Mouse (Mus musculus): ENCODE measurements around the gene Crmp1. TPM values are rescaled to one million over a fixed set of nuclear protein-coding genes. Genes with fewer than 3 reads are reported as not detected.

Crmp1 gene
- polyA plus RNA-seq, 1 experiment = 207 TPM

- Histone ChIP-seq H3K27ac (ENCODE audit: insufficient read depth, low read length) (no peak overlapping the region), H3K27me3 (ENCODE audit: control insufficient read depth, insufficient read depth, low read length) (no peaks in the 10 kb centered on the region), H3K4me3 (replicated peaks; ENCODE audit: insufficient read depth, low read depth, low read length) (no peak overlapping the region), H3K4me1 (ENCODE audit: control insufficient read depth, insufficient read depth, low read length) (no peaks in the 10 kb centered on the region)
- no peak for DNase-seq
- no peak for TF ChIP-seq POLR2A (IDR thresholded peaks at IDR 0.05; ENCODE audit: borderline replicate concordance, insufficient read depth, low read length)
- TF ChIP-seq CTCF (IDR thresholded peaks at IDR 0.05; ENCODE audit: borderline replicate concordance, insufficient read depth, low read depth, low read length) = no peak
- 83% methylated on average over 8 of the region's 8 CpGs for WGBS
These were observed 19.4 kb upstream of the Crmp1 start for GRCm38 (mm10) chr5:37222316-37222715.

DNA sequence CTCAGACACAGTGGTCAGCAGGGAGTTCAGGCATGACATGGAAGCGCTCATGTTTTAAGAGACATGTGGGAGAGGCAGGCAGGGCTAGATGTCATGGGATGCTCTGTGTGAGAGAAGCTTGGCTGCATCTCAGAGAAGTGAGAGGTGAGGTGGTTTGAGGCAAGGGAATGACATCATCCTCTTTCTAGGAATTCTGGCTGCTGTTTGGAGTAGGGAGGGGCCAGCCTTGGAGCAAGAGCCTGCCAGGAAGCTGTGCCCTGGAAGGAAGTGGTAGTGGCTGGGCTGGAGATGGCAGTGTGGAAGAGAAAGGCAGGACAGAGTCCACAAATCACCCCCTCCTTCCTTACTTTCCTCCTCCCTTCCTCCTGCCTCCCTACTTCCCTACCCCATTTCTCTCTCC, 16.0 kb upstream of the Crmp1 start:
- no peak for TF ChIP-seq POLR2A (IDR thresholded peaks at IDR 0.05; ENCODE audit: borderline replicate concordance, insufficient read depth, low read length)
- Histone ChIP-seq H3K27ac (ENCODE audit: insufficient read depth, low read length) (no peak overlapping the region), H3K4me3 (replicated peaks; ENCODE audit: insufficient read depth, low read depth, low read length) (no peak overlapping the region), H3K27me3 (ENCODE audit: control insufficient read depth, insufficient read depth, low read length) (no peaks in the 10 kb centered on the region), H3K4me1 (ENCODE audit: control insufficient read depth, insufficient read depth, low read length) (no peaks in the 10 kb centered on the region; the same call in 1 of the 2 replicates)
- DNase-seq = no peak
- 73% methylated on average over 1 of the region's 1 CpGs for WGBS

- Histone ChIP-seq H3K4me1 (ENCODE audit: control insufficient read depth, insufficient read depth, low read length) (no peaks in the 10 kb centered on the region; the same call in 1 of the 2 replicates), H3K4me3 (replicated peaks; ENCODE audit: insufficient read depth, low read depth, low read length) (no peak overlapping the region), H3K27ac (ENCODE audit: insufficient read depth, low read length) (no peak overlapping the region), H3K27me3 (ENCODE audit: control insufficient read depth, insufficient read depth, low read length) (no peaks in the 10 kb centered on the region)
- DNase-seq = no peak
- TF ChIP-seq POLR2A (IDR thresholded peaks at IDR 0.05; ENCODE audit: borderline replicate concordance, insufficient read depth, low read length) (no peak), CTCF (IDR thresholded peaks at IDR 0.05; ENCODE audit: borderline replicate concordance, insufficient read depth, low read depth, low read length) (no peak)
- 29% methylated on average over 6 of the region's 6 CpGs for WGBS
These were observed 13.6 kb upstream of the Crmp1 start for GRCm38 (mm10) chr5:37227956-37228680.

- H3K4me3 ChIP-seq (replicated peaks; ENCODE audit: insufficient read depth, low read depth, low read length) = no peak overlapping the region
- TF ChIP-seq POLR2A (IDR thresholded peaks at IDR 0.05; ENCODE audit: borderline replicate concordance, insufficient read depth, low read length) (no peak), CTCF (IDR thresholded peaks at IDR 0.05; ENCODE audit: borderline replicate concordance, insufficient read depth, low read depth, low read length) (no peak)
- H3K27ac ChIP-seq (ENCODE audit: insufficient read depth, low read length) = no peak overlapping the region
- 55% methylated on average over 7 of the region's 7 CpGs for WGBS
- H3K4me1 ChIP-seq (ENCODE audit: control insufficient read depth, insufficient read depth, low read length) = no peaks in the 10 kb centered on the region; the same call in 1 of the 2 replicates
- no peak for DNase-seq
- H3K27me3 ChIP-seq (ENCODE audit: control insufficient read depth, insufficient read depth, low read length) = no peaks in the 10 kb centered on the region
These were observed 12.8 kb upstream of the Crmp1 start for GRCm38 (mm10) chr5:37228894-37229293.

GRCm38 (mm10) chr5:37233010-37233557, 8.7 kb upstream of the Crmp1 start:
- TF ChIP-seq CTCF (IDR thresholded peaks at IDR 0.05; ENCODE audit: borderline replicate concordance, insufficient read depth, low read depth, low read length) = no peak
- TF ChIP-seq POLR2A (IDR thresholded peaks at IDR 0.05; ENCODE audit: borderline replicate concordance, insufficient read depth, low read length) = no peak
- H3K27ac ChIP-seq (ENCODE audit: insufficient read depth, low read length) = no peak overlapping the region
- no peak overlapping the region for H3K4me3 ChIP-seq (replicated peaks; ENCODE audit: insufficient read depth, low read depth, low read length)
- DNase-seq = no peak
- H3K4me1 ChIP-seq (ENCODE audit: control insufficient read depth, insufficient read depth, low read length) = no peaks in the 10 kb centered on the region; the same call in 1 of the 2 replicates
- WGBS = 42% methylated on average over 9 of the region's 9 CpGs
- no peaks in the 10 kb centered on the region for H3K27me3 ChIP-seq (ENCODE audit: control insufficient read depth, insufficient read depth, low read length)

GRCm38 (mm10) chr5:37238654-37239053, 3.1 kb upstream of the Crmp1 start:
- no peak for DNase-seq
- Histone ChIP-seq H3K4me3 (replicated peaks; ENCODE audit: insufficient read depth, low read depth, low read length) (no peak overlapping the region), H3K4me1 (ENCODE audit: control insufficient read depth, insufficient read depth, low read length) (peaks cover 12% of the 10 kb centered on the region), H3K27ac (ENCODE audit: insufficient read depth, low read length) (no peak overlapping the region), H3K27me3 (ENCODE audit: control insufficient read depth, insufficient read depth, low read length) (no peaks in the 10 kb centered on the region)
- TF ChIP-seq CTCF (IDR thresholded peaks at IDR 0.05; ENCODE audit: borderline replicate concordance, insufficient read depth, low read depth, low read length) (no peak), POLR2A (IDR thresholded peaks at IDR 0.05; ENCODE audit: borderline replicate concordance, insufficient read depth, low read length) (no peak)
- 54% methylated on average over 2 of the region's 2 CpGs for WGBS

GRCm38 (mm10) chr5:37240550-37240949, 1.2 kb upstream of the Crmp1 start:
- 37% methylated on average over 5 of the region's 5 CpGs for WGBS
- H3K4me3 ChIP-seq (replicated peaks; ENCODE audit: insufficient read depth, low read depth, low read length) = no peak overlapping the region
- H3K27ac ChIP-seq (ENCODE audit: insufficient read depth, low read length) = no peak overlapping the region
- H3K4me1 ChIP-seq (ENCODE audit: control insufficient read depth, insufficient read depth, low read length) = peaks cover 13% of the 10 kb centered on the region
- peak in 1 of 2 experiments; percentile 36 for DNase-seq
- H3K27me3 ChIP-seq (ENCODE audit: control insufficient read depth, insufficient read depth, low read length) = no peaks in the 10 kb centered on the region
- TF ChIP-seq POLR2A (IDR thresholded peaks at IDR 0.05; ENCODE audit: borderline replicate concordance, insufficient read depth, low read length) (no peak), CTCF (IDR thresholded peaks at IDR 0.05; ENCODE audit: borderline replicate concordance, insufficient read depth, low read depth, low read length) (no peak)

GRCm38 (mm10) chr5:37241224-37241623, 516 bp upstream of the Crmp1 start:
- TF ChIP-seq POLR2A (IDR thresholded peaks at IDR 0.05; ENCODE audit: borderline replicate concordance, insufficient read depth, low read length) (no peak), CTCF (IDR thresholded peaks at IDR 0.05; ENCODE audit: borderline replicate concordance, insufficient read depth, low read depth, low read length) (no peak)
- Histone ChIP-seq H3K4me1 (ENCODE audit: control insufficient read depth, insufficient read depth, low read length) (peaks cover 13% of the 10 kb centered on the region), H3K27me3 (ENCODE audit: control insufficient read depth, insufficient read depth, low read length) (no peaks in the 10 kb centered on the region), H3K4me3 (replicated peaks; ENCODE audit: insufficient read depth, low read depth, low read length) (peak overlapping the region; percentile 93), H3K27ac (ENCODE audit: insufficient read depth, low read length) (peak overlapping the region; percentile 78)
- DNase-seq = no peak
- WGBS = 3% methylated on average over 9 of the region's 9 CpGs
